Mouse (Mus musculus) urinary bladder, postnatal 4 days (tissue): Measurements from ENCODE around the gene Gps2.
"Not testable (repeated sequence)": the region's sequence is repeated elsewhere in the genome, so short reads cannot be mapped to it uniquely, and the experiment has no call there.

Source experiments
- DNase-seq, 2 experiments: peaks; one replicate each; pipeline ENCODE4 v3.0.0; 2021 to 2022; ENCODE audit warnings: low spot score in 2 of 2

Gene Gps2

DNA sequence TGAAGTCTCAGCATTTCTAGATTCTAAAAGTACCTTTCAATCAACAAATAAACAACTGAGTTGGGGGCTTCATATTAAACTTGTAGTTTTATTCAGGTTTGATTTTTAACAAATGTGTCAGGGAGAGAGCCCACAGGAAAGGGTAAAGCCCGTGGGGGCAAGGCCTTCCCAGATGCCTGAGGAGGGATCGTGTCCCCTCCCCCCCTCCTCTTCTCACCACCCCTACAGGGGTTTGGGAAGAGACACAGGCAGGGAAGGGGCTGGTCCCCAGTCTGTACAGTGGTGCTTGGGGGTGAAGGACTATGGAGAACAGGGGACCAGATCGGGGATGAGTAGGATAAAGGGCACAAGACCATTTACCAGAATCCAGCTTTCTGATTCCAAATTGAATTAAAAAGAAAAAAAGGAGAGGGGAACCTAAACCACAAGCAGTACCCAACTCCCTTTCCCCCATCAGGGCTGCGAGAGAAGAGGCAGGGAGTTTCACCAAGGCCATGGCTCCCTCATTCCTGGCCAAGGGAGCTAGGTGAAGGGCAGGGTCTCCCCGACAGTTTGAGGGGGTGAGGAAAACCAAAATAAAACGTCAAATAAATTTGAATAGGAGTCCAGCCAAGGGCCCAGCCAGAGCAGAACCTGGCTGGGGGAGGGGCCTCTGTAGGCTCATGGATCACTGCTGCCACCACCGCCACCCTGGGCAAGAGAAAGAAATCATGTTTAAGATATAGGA, 3.1 kb downstream of the Gps2 start:
- not testable (repeated sequence) for DNase-seq

DNA sequence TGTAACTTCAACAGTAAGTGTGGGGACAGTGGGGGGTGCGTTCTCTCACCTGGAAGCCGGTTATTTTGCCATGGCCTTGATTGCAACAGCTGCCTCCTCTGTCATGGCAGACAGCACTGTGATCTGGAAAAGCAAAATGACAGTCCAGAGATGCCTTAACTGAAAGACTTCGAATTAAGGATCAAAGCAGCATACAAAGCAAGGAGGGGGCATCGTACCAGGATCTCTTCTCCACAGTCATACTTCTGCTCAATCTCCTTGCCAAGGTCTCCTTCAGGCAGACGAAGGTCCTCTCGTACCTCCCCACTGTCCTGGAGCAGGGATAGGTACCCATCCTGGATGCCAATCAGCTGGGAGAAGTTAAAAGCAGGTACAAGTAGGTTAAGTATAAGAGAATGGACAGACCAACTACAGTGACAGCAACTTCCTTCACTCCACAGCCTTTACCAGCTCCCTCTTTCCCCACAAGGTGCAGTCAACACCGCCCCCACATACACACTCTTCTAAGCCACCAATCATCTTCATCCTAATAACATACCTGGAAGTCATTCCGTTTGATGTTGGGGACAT, 3.8 kb downstream of the Gps2 start:
- DNase-seq: no peak

GRCm38 (mm10) chr11:69918118-69918517, 4.4 kb downstream of the Gps2 start:
- DNase-seq: no peak

GRCm38 (mm10) chr11:69919053-69919452, 5.4 kb downstream of the Gps2 start:
- no peak for DNase-seq

GRCm38 (mm10) chr11:69919661-69920265, 6.1 kb downstream of the Gps2 start:
- peak; percentile 58 to 78 for DNase-seq

- no peak for DNase-seq
Observed at GRCm38 (mm10) chr11:69920266-69921031, 6.8 kb downstream of the Gps2 start.

DNA sequence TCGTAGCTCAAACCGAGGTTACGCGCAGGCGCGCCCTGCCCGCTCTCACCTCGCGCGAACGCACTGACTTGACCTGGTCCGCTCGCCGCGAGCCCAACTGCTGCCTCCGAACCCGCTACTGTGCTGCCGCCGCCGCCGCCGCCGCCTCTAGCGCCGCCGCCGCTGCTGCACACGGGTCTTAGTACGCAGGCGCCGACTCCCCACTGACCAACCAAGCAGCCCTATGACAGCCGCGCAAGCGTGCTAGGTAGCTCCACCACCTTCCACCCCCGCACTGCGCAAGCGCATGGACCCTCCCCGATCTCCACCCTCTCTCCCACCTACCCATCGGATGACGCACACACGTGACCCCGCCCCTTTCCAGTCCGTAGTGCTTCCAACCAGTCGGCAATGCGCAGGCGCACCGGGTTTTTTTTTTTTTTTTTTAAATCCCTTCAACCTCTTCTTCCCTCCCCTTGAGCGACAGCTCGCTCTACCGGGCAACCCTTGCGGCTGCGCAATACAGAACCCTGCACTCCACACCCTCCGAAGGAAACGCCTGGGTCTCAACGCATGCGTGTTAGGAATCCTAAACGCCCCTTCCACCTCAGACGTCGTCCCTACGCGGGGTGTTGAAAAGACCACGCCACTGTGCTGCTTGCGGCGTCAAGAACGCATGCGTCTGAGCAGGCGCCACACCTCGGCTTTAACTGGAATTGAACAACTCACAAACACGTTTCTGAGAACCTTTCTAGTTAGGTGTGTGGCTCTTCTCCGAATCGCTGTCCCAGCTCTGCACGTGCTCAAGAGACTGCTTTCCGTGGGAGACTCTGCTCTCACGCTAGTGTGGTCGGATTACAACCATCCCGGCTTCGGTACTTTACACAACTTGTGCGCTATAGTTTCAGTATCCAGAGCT, 7.7 kb downstream of the Gps2 start, which contains the start of gene Eif5a:
TSS of gene Eif5a (minus strand) at position 845 of the 898 bp plus-strand sequence.
- peak; percentile 100 for DNase-seq

- DNase-seq: no peak
Observed at GRCm38 (mm10) chr11:69922012-69922756, 8.5 kb downstream of the Gps2 start.

GRCm38 (mm10) chr11:69922796-69923195, 9.1 kb downstream of the Gps2 start:
- DNase-seq: no peak

- DNase-seq: no peak
Observed at GRCm38 (mm10) chr11:69927501-69927900, 13.8 kb downstream of the Gps2 start.

DNA sequence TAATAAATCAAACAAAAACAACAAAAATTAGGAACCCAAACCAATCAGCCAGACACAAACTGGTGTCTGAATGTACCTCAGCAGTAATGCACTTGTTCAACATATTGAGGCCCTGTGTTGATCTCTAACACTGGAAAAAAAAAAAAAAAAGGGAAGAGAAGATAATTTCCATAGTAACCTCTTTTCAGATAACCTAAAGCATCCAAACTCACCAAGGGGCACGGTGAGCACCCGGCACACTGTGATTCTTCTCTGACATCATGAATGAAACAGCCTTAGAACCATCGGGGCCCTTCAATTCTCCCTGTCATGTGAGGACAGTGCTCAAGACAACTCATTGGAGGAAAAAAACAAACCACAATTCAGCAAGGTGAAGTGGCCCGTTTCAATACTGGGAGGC, 16.0 kb downstream of the Gps2 start:
- DNase-seq: no peak

GRCm38 (mm10) chr11:69930176-69930575, 16.5 kb downstream of the Gps2 start:
- not testable (repeated sequence) for DNase-seq

- no peak for DNase-seq
Observed at GRCm38 (mm10) chr11:69930967-69931537, 17.4 kb downstream of the Gps2 start.

GRCm38 (mm10) chr11:69931769-69932168, 18.1 kb downstream of the Gps2 start:
- DNase-seq: no peak

DNA sequence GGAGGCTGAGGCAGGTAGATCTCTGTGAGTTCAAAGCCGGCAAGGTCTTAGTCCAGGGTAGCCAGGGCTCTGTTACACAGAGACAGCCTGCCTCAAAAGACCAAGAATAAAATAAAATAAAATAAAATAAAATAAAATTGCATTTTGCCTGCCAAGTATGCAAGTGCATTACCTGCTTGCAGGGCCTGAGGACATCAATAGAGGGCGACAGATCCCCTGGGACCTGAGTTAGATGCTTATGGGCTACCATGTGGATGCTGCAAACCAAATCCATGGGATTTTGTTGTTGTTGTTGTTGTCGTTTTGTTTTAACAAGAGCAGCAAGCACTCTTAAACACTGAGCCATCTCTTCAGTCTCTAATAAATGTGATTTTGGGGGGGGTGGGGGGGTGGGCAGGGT, 18.6 kb downstream of the Gps2 start:
- no peak for DNase-seq

DNA sequence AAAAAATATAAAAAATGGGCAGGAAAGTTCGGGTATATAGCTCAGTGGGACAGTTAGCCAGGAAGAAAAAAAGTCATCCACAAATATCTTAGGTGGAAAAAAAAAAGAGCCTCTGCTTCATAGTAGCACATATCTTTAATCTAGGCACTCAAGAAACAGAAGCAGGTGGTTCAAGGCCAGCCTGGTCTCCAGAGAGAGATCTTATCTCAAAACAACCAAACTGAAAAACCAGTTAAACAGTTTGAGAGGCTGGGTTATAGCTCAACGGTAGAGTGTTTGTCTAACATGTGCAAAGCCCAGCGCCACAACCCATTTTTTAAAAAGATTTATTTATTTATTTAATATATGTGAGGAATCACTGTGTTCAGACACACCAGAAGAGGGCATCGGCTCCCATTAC, 19.4 kb downstream of the Gps2 start:
- DNase-seq: no peak

GRCm38 (mm10) chr11:69934169-69934568, 20.5 kb downstream of the Gps2 start:
- DNase-seq: peak; percentile 84 to 97

DNA sequence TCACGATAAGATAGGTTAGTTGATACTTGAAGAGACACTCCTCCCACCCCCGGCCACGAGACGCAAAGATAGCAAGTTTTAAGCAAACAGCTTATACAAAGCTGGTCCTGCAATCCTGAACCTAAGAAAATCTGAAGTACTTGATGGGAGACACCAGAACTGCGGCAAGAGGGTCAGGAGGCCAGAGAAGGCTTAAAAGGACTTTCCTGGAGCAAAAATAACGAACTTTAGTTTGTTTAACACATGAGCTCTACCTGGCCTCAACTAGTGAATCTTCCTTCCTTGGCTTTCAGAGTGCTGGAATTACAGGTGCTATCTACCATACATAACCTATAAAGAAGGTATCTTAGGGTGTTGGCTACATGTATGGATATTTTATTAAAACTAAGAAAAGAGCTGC, 21.0 kb downstream of the Gps2 start:
- DNase-seq: no peak

DNA sequence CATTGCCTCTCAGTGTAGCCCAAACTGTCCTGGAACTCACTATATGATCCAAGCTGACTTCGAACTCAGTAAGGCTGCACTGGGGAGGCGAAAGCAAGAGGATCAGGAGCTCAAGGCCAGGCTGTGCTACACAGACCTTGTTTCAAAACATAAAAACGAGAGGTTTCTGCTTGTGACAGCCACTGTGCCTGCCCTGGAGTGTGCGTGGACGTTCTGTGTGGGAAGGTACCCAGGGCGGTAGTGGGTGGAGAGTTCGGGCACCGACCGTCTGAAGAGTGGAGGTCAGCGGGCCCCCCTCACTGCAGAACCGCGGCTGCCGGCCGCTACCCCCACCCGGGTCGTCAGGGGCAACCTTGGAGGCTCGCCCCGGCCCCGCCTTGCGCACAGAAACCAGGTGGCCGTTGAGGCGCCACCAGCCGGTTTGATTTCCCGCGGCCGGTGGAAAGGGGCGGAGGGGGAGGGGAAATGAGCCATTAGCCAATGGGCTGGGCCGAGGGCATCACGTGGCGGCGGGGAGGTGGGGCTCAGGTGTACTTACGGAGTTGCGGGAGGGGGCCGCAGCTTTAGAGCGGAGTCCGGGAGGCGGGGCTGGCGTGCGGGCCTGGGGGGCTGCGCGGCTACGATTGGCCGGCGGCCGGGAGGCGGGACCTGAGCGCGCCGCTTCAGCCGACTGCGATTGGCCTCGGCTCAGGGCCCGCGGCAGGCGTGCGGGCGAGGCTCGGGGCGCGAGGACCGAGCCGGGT, 21.6 kb downstream of the Gps2 start, which contains the start of gene Ybx2:
TSS of gene Ybx2 (plus strand) at position 660 of the 743 bp plus-strand sequence.
- peak; percentile 75 to 86 for DNase-seq
